Mouse (Mus musculus) gastrocnemius, adult 2 months (tissue): Measurements from ENCODE around the gene Dnajc9. TPM values are rescaled to one million over a fixed set of nuclear protein-coding genes. Genes with fewer than 3 reads are reported as not detected.
A peak's percentile ranks its signal among the peaks of the same experiment; 100 is the strongest.

ENCODE experiments used
- DNase-seq: peaks from one replicate; pipeline ENCODE4 v3.0.0; 2022
- H3K27ac ChIP-seq: fragments of 200-600 bp; 2 replicates; pipeline ENCODE4 v1.8.1; 2022; ENCODE audit warnings: mild to moderate bottlenecking
- H3K4me3 ChIP-seq: fragments of 200-600 bp; 2 replicates; pipeline ENCODE4 v1.8.1; 2022; ENCODE audit warnings: mild to moderate bottlenecking, moderate library complexity
- CTCF ChIP-seq: fragments of 200-600 bp; IDR thresholded peaks from 2 replicates; pipeline ENCODE4 v1.8.1; 2022; ENCODE audit warnings: antibody characterized with exemption, mild to moderate bottlenecking, moderate library complexity
- intact Hi-C: fragments of 180-260 bp; cut with DNase I; formaldehyde crosslinking; loops from one replicate; pipeline ENCODE4 v1.15.1; 2025
- total RNA-seq, 2 experiments: library from RNA; stranded (reverse); gene quantifications; 2 replicates each; pipeline ENCODE4 v1.2.3; 2021

Dnajc9 gene
- total RNA-seq, 2 experiments from 2014 or later = 8.4 to 12.4 TPM

GRCm38 (mm10) chr14:20340866-20341265 is 47.8 kb downstream of the Dnajc9 start:
- no peak for DNase-seq
- TF ChIP-seq CTCF = no peak

GRCm38 (mm10) chr14:20340149-20340548 is 48.6 kb downstream of the Dnajc9 start:
- no peak overlapping the region for H3K4me3 ChIP-seq
- intact Hi-C loops = no loop called here
- no peak for DNase-seq
- no peak overlapping the region for H3K27ac ChIP-seq
- TF ChIP-seq CTCF = peak; percentile 57

More at GRCm38 (mm10) chr14:20340866-20341265, 47.8 kb downstream of the Dnajc9 start:
- Histone ChIP-seq H3K4me3 (no peak overlapping the region), H3K27ac (no peak overlapping the region)
- intact Hi-C loops = no loop called here

GRCm38 (mm10) chr14:20339415-20339814 is 49.3 kb downstream of the Dnajc9 start:
- DNase-seq = no peak
- intact Hi-C loops = no loop called here

More at GRCm38 (mm10) chr14:20339415-20339814, 49.3 kb downstream of the Dnajc9 start:
- no peak for TF ChIP-seq CTCF
- Histone ChIP-seq H3K27ac (no peak overlapping the region), H3K4me3 (no peak overlapping the region)

Other genes with a start within 250 kb of the Dnajc9 start
- under 1 TPM; 0.48 to 0.73 TPM for gene Kcnk5, start 207.1 kb downstream of the Dnajc9 start, total RNA-seq
- gene Kcnk16, start 119.7 kb downstream of the Dnajc9 start, total RNA-seq = not detected
- 10 to 100 TPM; 26.9 to 32.3 TPM for gene Nudt13, start 94.2 kb downstream of the Dnajc9 start, total RNA-seq
- gene Ecd, start 40.8 kb downstream of the Dnajc9 start, total RNA-seq = 10 to 100 TPM; 32.7 to 38.9 TPM
- gene Fam149b, start 40.7 kb downstream of the Dnajc9 start, total RNA-seq = 10 to 100 TPM; 18.2 to 22.7 TPM
- 10 to 100 TPM; 43.1 to 57.5 TPM for gene Mrps16, start 4.7 kb upstream of the Dnajc9 start, total RNA-seq
- under 1 TPM; 0.05 to 0.33 TPM for gene Cfap70, start 63.3 kb upstream of the Dnajc9 start, total RNA-seq
- 10 to 100 TPM; 38.8 to 66.8 TPM for gene Anxa7, start 91.2 kb upstream of the Dnajc9 start, total RNA-seq
- gene Mss51, start 108.0 kb upstream of the Dnajc9 start, total RNA-seq = 100 to 1,000 TPM in 1 of 2 experiments, 10 to 100 TPM in 1; 78.1 to 157 TPM
- gene Ppp3cb, start 157.7 kb upstream of the Dnajc9 start, total RNA-seq = 100 to 1,000 TPM; 170 to 204 TPM